Mouse (Mus musculus) lung, embryonic 16.5 days (tissue): Measurements from ENCODE around the gene Tek. TPM values are rescaled to one million over a fixed set of nuclear protein-coding genes. Genes with fewer than 3 reads are reported as not detected.
"Not testable (repeated sequence)": the region's sequence is repeated elsewhere in the genome, so short reads cannot be mapped to it uniquely, and the experiment has no call there.

ENCODE experiments used
- ATAC-seq: fragments of 200-750 bp; cut with Nextera tagmentation; 2 replicates; pipeline ENCODE4 v1.8.0; 2017; ENCODE audit warnings: low read depth, mild to moderate bottlenecking, moderate library complexity
- H3K27ac ChIP-seq: fragments of 300-500 bp; sonication (generic); 2 replicates; pipeline ENCODE4 v1.5.1; 2014; ENCODE audit warnings: mild to moderate bottlenecking, control low read depth, low read length
- H3K27me3 ChIP-seq: fragments of 300-500 bp; sonication (generic); 2 replicates; pipeline ENCODE4 v1.6.1; 2014; ENCODE audit warnings: low read depth, low read length, mixed read lengths; ENCODE audit not compliant: control insufficient read depth, insufficient read depth
- H3K36me3 ChIP-seq: fragments of 300-500 bp; sonication (generic); 2 replicates; pipeline ENCODE4 v1.6.1; 2014; ENCODE audit warnings: low read length; ENCODE audit not compliant: control insufficient read depth, insufficient read depth
- H3K4me1 ChIP-seq: fragments of 300-500 bp; sonication (generic); replicated peaks from 2 replicates; pipeline ENCODE4 v1.6.1; 2014; ENCODE audit warnings: low read length, mixed read lengths; ENCODE audit not compliant: control insufficient read depth, insufficient read depth
- H3K4me2 ChIP-seq: fragments of 300-500 bp; sonication (generic); 2 replicates; pipeline ENCODE4 v1.6.1; 2014; ENCODE audit warnings: low read depth, low read length, control low read depth
- H3K4me3 ChIP-seq: fragments of 300-500 bp; sonication (generic); 2 replicates; pipeline ENCODE4 v1.5.1; 2014; ENCODE audit warnings: mild to moderate bottlenecking, low read length, control low read depth
- H3K9ac ChIP-seq: fragments of 300-500 bp; sonication (generic); 2 replicates; pipeline ENCODE4 v1.6.1; 2014; ENCODE audit warnings: low read length, control low read depth
- H3K9me3 ChIP-seq: fragments of 300-500 bp; sonication (generic); 2 replicates; pipeline ENCODE4 v1.6.1; 2016; ENCODE audit warnings: low read length; ENCODE audit not compliant: control insufficient read depth
- WGBS: fragments of 180-500 bp; shearing (Covaris S2); extraction: QIAGEN DNeasy Blood & Tissue Kit; methylation state at CpG from one replicate; pipeline ENCODE4 v1.1.7; 2014; 5-methylcytosine and 5-hydroxymethylcytosine counted together
- polyA plus RNA-seq: library from polyadenylated mRNA; unstranded; fragments of >200 nt; fragmentation: Nextera tagmentation; extraction: Ambion mirVana; gene quantifications from 2 replicates; pipeline ENCODE4 v1.2.1, GENCODE M21; 2015

Tek gene
- polyA plus RNA-seq = 44.6 and 49.5 TPM in 2 replicates

GRCm38 (mm10) chr4:94738838-94739731, at the start of gene Tek:
Gene Tek, plus strand, starts transcription at chr4:94739289.
- peak within 1 kb of the TSS; percentile 44 for H3K4me2 ChIP-seq
- peak within 1 kb of the TSS; percentile 51 for H3K9ac ChIP-seq
- H3K27me3 ChIP-seq = no peaks in the 10 kb centered on the region
- no peaks in the 10 kb centered on the region for H3K9me3 ChIP-seq
- 32% methylated on average over 16 of the region's 16 CpGs for WGBS
- peak; percentile 57 for ATAC-seq
- peak within 1 kb of the TSS; percentile 43 for H3K4me3 ChIP-seq
- H3K36me3 ChIP-seq = no peaks in the 10 kb centered on the region
- H3K4me1 ChIP-seq = peaks cover 8% of the 10 kb centered on the region
- H3K27ac ChIP-seq = peak within 1 kb of the TSS; percentile 53

GRCm38 (mm10) chr4:94689804-94690203, 49.3 kb upstream of the Tek start:
- H3K36me3 ChIP-seq, H3K9ac ChIP-seq, H3K27ac ChIP-seq, H3K4me1 ChIP-seq, H3K9me3 ChIP-seq, ATAC-seq, H3K4me2 ChIP-seq, H3K27me3 ChIP-seq, H3K4me3 ChIP-seq: not testable (repeated sequence)
- WGBS = 73% methylated on average over 2 of the region's 2 CpGs

GRCm38 (mm10) chr4:94691078-94691477, 48.0 kb upstream of the Tek start:
- H3K4me1 ChIP-seq = no peaks in the 10 kb centered on the region
- WGBS = 66% methylated on average over 4 of the region's 4 CpGs
- no peak overlapping the region for H3K4me3 ChIP-seq
- H3K36me3 ChIP-seq = 0 out of 2 replicates have a peak, but pooled peaks cover 5% of the 10 kb centered on the region
- H3K27me3 ChIP-seq = no peaks in the 10 kb centered on the region
- H3K4me2 ChIP-seq = no peak overlapping the region
- no peak for ATAC-seq
- H3K9me3 ChIP-seq = no peaks in the 10 kb centered on the region
- no peak overlapping the region for H3K27ac ChIP-seq
- no peak overlapping the region for H3K9ac ChIP-seq

- Histone ChIP-seq H3K4me2 (no peak overlapping the region), H3K4me3 (no peak overlapping the region), H3K27me3 (no peaks in the 10 kb centered on the region), H3K36me3 (0 out of 2 replicates have a peak, but pooled peaks cover 5% of the 10 kb centered on the region), H3K9me3 (no peaks in the 10 kb centered on the region), H3K4me1 (no peaks in the 10 kb centered on the region), H3K27ac (no peak overlapping the region), H3K9ac (no peak overlapping the region)
- WGBS = 83% methylated on average over 2 of the region's 2 CpGs
- no peak for ATAC-seq
Observed at GRCm38 (mm10) chr4:94692175-94692574, 46.9 kb upstream of the Tek start.

- Histone ChIP-seq H3K27me3 (no peaks in the 10 kb centered on the region), H3K4me3 (no peak overlapping the region), H3K9ac (no peak overlapping the region), H3K4me2 (no peak overlapping the region), H3K36me3 (0 out of 2 replicates have a peak, but pooled peaks cover 2% of the 10 kb centered on the region), H3K9me3 (no peaks in the 10 kb centered on the region), H3K4me1 (no peaks in the 10 kb centered on the region), H3K27ac (no peak overlapping the region)
- WGBS = 25% methylated on average over 3 of the region's 3 CpGs
- no peak for ATAC-seq
Observed at GRCm38 (mm10) chr4:94696368-94696767, 42.7 kb upstream of the Tek start.

GRCm38 (mm10) chr4:94711002-94711401, 28.1 kb upstream of the Tek start:
- no peak for ATAC-seq
- WGBS = 78% methylated on average over 2 of the region's 2 CpGs
- Histone ChIP-seq H3K36me3 (no peaks in the 10 kb centered on the region), H3K9ac (no peak overlapping the region), H3K4me1 (0 out of 2 replicates have a peak, but pooled peaks cover 5% of the 10 kb centered on the region), H3K4me3 (no peak overlapping the region), H3K4me2 (no peak overlapping the region), H3K27me3 (no peaks in the 10 kb centered on the region), H3K27ac (no peak overlapping the region), H3K9me3 (no peaks in the 10 kb centered on the region)

- no peak overlapping the region for H3K9ac ChIP-seq
- H3K9me3 ChIP-seq = no peaks in the 10 kb centered on the region
- H3K27ac ChIP-seq = no peak overlapping the region
- no peaks in the 10 kb centered on the region for H3K27me3 ChIP-seq
- H3K4me2 ChIP-seq = no peak overlapping the region
- ATAC-seq = no peak
- no peaks in the 10 kb centered on the region for H3K36me3 ChIP-seq
- 0 out of 2 replicates have a peak, but pooled peaks cover 5% of the 10 kb centered on the region for H3K4me1 ChIP-seq
- no peak overlapping the region for H3K4me3 ChIP-seq
- 58% methylated on average over 4 of the region's 4 CpGs for WGBS
Observed at GRCm38 (mm10) chr4:94711426-94711825, 27.7 kb upstream of the Tek start.

GRCm38 (mm10) chr4:94713741-94714140, 25.3 kb upstream of the Tek start:
- Histone ChIP-seq H3K4me2 (no peak overlapping the region), H3K4me3 (no peak overlapping the region), H3K4me1 (0 out of 2 replicates have a peak, but pooled peaks cover 5% of the 10 kb centered on the region), H3K9ac (no peak overlapping the region), H3K9me3 (no peaks in the 10 kb centered on the region), H3K36me3 (no peaks in the 10 kb centered on the region), H3K27ac (no peak overlapping the region; the same call in 1 of the 2 replicates), H3K27me3 (no peaks in the 10 kb centered on the region)
- no peak for ATAC-seq

GRCm38 (mm10) chr4:94715166-94715565, 23.9 kb upstream of the Tek start:
- ATAC-seq = peak; percentile 84
- Histone ChIP-seq H3K27ac (peak overlapping the region; percentile 10), H3K9ac (no peak overlapping the region), H3K9me3 (no peaks in the 10 kb centered on the region), H3K4me2 (no peak overlapping the region), H3K4me1 (0 out of 2 replicates have a peak, but pooled peaks cover 5% of the 10 kb centered on the region), H3K27me3 (no peaks in the 10 kb centered on the region), H3K4me3 (no peak overlapping the region), H3K36me3 (no peaks in the 10 kb centered on the region)
- WGBS = 24% methylated on average over 6 of the region's 6 CpGs
